Mouse (Mus musculus): ENCODE results near the gene Egfl8.

Egfl8 gene

DNA sequence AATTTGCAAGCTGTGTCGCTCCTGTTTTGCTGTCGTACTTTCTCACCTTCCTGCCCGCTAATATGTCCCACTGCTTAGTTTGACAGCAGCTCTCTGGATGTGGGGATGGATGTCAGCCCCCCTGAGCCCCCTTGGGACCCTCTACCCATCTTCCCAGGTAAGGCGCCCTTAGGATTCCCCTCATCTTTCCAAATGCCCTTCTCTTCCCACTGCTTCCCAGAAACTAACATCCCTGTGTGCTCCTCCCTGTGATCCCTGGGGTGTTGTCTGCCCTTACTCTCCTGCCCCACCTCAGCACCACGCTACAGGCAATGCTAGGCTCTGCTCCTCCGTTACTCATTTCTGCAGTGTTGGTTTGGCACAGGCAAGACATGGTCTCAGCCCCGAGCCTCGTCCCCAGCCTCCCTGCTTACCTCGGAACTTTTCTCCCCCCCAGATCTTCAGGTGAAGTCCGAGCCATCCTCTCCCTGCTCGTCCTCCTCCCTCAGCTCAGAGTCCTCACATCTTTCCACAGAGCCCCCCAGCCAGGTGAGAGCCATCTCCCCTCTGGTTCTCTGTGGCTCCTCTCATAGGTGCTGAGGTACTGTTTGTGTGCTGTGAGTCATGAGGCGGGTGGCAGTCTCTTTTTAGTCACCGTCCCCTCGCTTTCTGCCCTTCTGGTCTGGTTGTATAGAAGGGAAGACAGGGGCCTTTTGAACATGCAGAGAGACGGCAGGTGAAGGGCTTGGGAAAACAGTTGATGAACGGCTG is 32.5 kb upstream of the Egfl8 start:
- no peak for DNase-seq (ENCODE audit: low read depth)

DNA sequence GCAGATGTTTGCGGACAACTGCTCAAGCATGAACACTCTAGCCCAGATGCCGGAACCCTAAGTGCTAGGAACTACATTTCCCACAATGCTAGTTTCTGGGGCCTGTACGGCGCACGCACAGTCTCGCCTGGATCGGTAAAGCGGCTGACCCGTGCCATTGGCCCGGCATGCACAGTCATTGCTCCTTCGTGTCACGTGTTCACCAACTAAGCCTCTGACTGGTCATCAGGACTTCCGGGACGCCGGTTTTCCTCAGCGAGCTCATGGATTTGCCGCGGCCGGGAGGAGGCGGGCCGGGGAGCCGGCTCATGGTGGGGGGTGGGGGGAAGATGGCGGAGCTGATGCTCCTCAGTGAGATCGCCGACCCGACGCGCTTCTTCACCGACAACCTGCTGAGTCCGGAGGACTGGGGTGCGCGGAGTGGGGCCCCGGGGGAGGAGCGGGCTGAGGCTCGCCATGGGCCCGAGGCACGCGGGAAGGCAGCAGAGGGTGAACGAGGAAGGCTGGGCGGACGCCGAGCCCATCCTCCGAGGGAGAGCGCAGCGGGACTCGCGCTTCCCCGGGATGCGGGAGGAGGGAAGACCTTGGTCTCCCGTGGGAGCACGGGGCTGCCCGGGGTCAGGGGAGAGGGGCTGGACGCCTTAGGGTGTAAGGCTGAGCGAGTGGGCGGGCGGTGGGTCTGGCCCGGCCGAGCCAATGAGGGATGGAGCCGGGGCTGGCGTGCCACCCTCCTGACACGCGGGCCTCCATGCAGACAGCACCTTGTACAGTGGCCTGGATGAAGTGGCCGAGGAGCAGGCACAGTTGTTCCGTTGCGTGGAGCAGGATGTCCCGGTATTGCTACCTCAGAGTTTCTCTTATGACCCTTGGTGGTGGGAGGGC is 31.4 kb upstream of the Egfl8 start, which contains the start of gene Atf6b:
TSS of gene Atf6b (plus strand) at position 241 of the 882 bp plus-strand sequence.
- DNase-seq (ENCODE audit: low read depth), result peak; percentile 99

DNA sequence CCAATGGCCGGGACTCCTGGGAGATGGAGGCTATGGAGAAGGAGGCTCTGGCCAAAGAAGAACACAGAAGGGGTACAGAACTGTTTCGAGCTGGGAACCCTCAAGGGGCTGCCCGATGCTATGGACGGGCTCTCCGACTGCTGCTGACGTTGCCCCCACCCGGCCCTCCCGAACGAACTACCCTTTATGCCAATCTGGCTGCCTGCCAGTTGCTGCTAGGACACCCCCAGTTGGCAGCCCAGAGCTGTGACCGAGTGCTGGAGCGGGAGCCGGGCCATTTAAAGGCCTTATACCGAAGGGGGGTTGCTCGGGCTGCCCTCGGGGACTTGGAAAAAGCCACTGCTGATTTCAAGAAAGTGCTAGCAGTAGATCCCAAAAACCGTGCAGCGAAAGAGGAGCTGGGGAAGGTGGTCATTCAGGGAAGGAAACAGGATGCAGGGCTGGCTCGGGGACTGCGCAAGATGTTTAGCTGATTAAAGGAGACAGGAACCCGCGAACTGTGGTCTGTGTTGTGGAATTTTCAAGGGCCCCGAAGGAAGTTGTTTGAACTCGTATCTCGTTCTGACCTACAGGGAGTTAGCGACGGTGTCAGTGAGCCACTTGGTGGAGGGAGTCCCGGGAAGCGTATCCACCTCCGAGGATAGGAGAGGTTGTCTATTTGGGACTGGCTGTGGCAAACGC is 30.2 kb upstream of the Egfl8 start:
- peak; percentile 82 for DNase-seq (ENCODE audit: low read depth)

DNA sequence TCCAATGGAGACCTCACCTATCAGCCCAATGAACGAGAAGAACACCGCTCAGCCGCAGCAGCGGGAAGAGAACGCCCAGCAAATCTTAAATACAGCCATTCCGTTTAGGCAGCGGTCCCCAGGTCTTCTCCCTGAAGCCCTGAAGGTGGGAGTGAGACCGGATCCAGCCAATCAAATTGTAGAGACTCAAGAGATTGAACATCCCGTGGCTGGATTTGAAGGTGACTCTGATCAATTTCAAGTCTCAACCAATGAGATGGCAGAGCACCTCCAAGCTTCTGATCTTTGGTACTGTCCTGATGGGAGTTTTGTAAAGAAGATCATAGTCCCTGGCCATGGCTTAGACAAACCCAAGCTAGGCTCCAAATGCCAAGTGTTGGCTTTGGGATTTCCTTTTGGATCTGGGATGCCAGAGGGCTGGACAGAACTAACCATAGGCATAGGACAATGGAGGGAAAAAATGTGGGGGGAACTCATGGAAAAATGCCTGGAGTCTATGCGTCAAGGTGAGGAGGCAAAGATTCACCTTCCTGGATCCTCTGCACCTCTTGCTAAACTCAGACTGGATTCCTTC is 29.6 kb upstream of the Egfl8 start:
- peak; percentile 91 for DNase-seq (ENCODE audit: low read depth)

DNA sequence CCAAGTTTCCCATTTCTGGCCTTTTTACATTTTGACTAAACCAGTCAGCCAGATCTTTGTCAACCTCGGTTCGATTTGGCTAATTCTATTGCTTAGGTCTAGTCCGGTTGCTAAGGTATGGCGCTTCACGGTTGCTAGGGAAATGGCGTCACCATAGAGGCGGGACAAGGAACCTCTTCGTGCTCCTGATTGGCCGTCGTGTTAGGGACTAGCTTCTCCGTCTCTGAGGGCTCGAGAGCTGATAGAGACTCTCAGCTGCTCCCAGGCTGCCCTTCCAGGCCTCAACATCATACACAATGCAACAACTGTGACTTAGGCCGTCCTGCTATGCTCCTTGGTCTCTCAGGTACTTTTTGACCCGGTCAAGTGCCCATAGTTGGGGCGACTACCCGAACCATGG is 28.8 kb upstream of the Egfl8 start, which contains the start of gene Fkbpl:
TSS of gene Fkbpl (plus strand) at position 157 of the 400 bp plus-strand sequence.
- DNase-seq (ENCODE audit: low read depth), result peak; percentile 99

DNA sequence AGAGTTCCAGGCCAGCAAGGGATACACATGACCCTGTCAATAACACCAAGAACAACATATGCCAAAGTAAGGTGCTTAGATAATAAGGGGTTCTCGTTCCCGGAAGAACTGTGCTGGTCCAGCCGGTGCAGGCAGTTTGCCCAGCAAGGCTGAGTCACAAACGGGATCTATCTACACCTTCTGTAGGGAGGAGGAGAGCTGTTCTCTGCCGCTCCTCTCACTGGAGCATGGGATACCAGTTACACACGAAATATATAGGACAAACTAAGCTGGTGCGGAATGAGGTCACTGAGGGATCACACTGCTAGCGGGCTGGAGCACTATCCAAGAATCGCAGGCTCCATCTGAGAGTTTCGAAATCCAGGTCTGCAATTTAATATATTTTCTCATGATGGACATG is 28.2 kb upstream of the Egfl8 start:
- DNase-seq (ENCODE audit: low read depth), result no peak

DNA sequence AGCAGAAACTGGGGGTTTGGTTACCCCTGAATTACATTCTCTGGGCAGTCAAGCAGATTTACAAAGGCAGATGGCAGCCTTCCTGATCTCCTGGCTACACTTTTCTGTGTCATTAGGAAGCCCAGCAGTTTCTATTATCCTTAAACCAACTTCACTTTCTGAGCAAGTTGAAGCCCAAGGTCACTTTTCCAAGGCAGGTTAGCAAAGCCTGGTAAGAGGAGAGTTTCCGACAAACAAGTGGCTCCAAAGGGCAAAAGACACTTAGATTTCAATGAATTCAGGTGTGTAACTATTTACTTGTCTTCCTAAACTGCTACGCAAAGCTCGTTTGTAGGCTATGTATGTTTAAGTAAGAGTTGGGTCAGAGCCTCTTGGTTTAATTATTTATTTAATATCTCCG is 27.6 kb upstream of the Egfl8 start:
- no peak for DNase-seq (ENCODE audit: low read depth)

DNA sequence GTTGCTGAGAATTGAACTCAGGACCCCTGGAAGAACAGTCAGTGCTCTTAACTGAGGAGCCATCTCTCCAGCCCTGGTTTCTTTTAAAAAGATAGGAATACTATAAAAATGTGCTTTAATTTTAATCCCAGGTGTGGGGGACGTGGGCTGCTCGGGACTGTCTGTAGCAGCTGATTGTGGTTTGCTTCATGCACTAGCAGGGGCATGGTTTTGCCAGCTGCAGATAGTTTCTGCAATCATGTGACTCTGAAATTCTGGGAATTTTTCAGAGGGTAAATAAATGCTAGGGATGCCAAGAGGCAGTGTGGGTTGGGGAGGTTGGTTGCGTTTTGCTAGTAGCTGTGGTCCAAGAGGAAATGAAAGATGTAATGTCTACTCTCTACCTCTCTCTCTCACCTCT is 26.2 kb upstream of the Egfl8 start:
- no peak for DNase-seq (ENCODE audit: low read depth)

DNA sequence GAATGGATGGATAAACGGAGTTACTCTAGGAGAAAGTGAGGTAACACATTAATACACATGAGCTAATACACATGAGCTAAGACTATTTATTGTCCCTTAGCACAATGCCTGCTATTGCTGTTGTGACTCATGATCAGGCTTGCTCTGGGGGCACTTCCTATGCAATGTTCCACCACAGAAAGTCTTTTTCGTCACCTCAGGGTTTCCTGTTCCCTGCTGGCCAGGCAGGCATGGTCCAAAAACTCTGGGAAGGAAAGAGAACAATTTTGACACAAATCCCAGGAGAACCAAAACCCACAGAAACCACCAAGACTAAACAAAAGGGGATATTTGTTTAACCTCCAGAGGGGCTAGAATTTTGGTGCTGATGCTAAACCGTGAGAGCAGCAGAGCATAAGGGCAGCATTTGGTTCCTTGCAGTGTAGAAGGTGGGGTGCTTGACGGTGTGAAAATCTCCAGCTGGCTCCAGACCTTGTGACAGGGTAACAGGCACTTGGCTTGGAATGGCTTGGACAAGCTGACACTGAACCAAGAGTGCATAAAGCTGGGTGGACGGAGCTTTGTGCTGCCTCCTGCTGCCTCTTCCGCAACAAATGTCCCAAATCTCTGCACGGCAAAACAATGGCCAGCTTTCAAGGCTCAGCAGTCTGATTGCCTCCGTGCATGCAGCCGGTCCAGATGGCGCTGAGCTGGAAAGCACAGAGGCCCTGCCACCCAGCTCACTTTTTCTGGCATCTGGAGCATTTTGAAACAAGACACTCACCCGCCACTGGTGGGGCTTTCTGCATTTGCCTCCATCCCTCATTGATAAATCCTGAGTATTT is 25.2 kb upstream of the Egfl8 start:
- DNase-seq (ENCODE audit: low read depth), result peak; percentile 79

DNA sequence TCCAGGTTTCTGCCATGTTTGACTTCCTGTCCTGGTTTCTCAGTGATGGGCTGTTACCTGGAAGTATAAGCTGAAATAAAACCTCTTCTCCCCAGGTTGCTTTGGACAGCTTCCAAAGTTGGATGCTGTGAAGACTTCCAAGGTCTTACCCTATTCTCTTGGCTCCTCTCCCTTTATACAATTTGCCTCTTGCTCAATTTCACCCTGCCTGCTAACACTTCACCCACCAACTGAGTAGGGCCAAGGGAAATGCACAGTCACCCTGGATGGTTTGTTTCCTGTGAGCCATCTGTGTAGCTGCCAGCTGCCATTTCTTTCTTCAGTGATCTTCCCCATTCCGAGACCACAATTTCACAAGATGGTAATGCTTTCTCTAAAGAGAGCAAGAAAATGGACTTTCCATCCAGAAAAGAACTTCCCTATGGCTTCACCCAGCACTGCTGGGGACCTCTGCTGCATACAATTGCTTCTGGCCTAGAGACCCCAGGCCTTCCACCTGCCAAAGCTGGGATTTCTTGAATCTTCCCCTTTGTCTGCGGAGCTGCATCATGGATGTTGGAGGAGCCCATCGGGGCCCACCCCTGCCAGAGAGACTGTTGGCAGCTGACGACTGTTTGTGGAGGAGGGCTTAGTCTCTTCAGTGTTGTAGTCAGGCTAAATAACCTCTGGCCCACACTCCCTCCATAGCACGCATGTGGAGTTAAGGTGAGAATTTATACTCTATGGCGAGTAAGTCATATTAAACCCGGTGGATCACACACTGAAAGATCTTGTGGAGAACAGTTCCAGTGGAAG is 23.9 kb upstream of the Egfl8 start:
- DNase-seq (ENCODE audit: low read depth), result peak; percentile 90

DNA sequence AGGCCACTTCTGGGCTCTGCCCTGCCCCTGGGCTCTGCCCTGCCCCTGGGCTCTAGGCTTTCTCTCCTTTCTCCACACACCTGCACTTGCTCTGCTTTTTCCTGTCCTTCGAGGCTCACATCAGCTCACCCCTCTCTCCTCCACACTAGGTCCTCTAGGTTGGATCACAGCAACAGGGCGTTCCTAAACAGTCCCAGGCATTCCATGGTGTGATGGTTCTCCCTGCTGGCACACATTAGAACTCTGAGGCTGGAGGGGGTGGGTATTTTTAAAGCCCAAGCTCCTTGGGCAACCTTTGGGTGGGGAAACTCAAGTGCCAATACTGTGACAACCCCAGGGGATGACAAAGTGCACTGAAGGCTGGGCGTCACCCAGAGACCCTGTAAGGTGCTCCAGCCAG is 21.7 kb upstream of the Egfl8 start:
- no peak for DNase-seq (ENCODE audit: low read depth)

DNA sequence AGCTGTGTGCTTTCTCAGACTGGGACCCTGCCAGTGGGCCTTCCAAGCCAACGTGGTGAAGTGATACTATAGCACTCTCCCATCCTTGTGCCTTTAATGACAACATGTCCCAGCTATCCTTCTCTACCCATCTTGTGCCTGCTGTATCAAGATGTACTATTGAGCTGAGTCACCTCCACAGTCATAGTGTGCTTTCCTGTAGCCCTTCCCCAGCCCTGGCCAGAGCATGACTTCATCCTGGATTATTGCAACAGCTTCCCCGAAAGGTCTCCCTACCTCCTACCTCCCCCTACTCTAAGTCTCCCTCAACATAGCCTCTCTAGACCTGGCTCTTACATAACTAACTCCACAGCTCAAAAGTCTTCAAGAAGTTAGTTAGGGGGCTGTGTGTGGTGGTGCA is 19.9 kb upstream of the Egfl8 start:
- peak; percentile 84 for DNase-seq (ENCODE audit: low read depth)

DNA sequence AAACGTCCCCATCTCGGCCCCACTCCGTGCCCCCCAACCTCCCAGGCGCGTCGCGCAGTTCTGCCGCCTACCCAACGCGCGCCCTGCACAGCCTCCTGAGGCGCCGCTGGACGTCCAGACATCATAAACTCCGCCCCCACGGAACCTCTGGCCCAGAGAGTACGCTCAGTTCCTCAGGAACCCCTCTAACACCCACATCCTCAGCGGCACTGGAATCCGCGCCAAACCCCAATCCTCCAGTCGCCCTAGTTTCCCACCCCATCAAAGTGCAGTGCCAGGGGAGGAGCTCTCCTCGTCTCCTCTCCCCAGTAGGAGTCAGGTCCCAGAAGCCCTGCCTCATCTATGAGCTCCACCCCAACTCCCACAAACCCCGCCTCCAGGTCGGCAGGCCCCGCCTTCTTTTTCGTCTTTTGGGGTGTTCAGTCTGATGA is 16.5 kb upstream of the Egfl8 start:
- peak; percentile 30 for DNase-seq (ENCODE audit: low read depth)

DNA sequence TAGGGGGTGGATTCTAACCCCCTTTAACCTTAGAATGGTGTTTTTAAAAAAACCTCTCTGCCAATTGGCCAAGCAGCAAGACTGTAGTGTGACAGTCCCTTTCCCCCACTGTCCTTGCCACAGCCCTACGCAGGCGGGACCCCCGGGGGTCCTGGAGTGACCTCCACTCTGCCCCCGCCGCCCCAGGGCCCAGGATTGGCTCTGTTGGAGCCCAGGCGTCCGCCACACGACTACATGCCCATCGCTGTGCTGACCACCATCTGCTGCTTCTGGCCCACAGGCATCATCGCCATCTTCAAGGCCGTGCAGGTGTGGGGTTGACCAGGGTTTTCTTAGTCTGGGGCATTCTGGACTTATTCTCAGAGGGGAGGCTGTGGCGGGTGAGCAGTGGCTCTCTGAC is 15.9 kb upstream of the Egfl8 start:
- no peak for DNase-seq (ENCODE audit: low read depth)

DNA sequence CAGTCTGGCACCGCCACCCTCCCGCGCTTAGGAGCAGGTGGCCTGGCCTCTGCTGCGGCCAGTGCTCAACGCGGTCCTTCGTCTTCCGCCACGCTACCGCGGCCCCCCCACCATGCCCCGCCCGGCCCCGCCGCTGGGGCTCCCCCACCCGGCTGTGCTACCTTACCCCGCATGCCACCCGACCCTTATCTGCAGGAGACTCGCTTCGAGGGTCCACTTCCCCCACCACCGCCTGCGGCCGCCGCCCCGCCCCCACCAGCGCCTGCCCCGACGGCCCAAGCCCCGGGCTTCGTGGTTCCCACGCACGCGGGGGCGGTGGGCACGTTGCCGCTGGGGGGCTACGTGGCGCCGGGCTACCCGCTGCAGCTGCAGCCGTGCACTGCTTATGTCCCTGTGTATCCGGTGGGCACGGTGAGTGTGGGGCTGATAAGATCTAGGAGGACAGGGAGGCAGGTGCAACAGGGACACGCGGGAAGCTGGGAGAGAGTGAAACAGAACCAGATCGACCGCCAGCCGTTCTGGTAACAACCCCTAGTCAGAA is 15.1 kb upstream of the Egfl8 start:
- no peak for DNase-seq (ENCODE audit: low read depth)

DNA sequence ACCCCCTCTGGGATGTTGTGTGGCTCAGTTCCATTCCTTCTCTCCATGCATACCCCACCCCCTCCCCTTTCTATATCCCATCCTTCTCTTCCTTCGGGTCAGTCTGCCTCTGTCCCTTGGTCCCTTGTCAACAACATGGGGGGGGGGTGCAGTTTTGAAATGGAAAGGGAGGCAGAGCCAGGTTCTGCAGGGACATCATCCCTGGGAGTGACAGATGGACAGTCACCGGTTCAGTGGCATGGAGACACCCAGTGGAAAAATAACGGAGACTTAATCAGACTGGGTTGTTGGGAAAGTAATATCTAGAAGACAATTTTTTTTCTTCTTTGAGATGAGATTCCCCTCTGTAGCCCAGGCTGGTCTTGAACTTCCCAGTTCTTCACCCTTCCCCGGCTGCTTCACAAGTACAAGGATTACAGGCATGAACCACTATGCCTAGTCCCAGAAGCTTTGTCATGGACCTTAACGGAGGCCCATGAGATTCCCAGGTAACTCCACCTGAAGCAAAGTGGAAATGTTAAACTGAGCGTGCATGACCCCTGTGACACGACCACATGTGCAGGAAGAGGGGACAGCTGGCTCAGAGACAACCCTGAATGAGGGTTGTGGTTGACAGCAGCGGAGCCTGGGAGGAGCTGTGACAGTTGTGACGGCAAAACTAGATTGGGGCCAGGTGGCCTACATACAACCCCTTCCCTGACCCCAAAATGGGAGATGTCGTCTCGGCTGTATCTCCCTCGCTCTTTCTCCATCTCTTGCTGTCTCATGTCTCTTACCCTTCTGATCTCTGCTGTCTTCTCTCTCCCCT is 14.2 kb upstream of the Egfl8 start:
- DNase-seq (ENCODE audit: low read depth), result peak; percentile 21

DNA sequence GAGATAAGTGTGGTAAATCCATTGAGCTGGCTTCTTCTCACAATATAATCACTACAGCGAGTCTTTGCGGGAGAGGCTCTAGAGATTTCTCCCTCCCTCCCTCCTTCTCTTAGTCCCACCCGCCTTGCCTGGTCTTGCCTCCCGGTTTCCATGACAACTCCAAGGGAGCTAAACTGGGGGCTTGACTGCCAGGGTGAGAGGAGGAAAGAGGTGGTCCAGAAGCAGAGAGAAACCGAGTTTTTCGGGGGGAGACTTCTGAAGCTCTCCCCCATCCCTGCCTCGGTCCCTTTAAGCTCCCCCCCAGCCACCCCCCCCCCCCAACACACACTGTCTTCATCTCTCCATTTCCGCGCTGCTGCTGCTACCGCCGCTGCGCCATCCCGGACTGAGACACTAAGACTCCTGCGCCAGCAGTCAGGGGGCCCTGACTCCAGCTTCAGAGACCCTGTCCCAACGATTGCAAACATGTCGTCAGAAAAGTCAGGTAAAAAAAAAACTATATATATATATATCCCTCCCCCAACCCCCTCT is 13.5 kb upstream of the Egfl8 start, which contains the start of gene Prrt1:
TSS of gene Prrt1 (plus strand) at position 313 of the 531 bp plus-strand sequence.
- DNase-seq (ENCODE audit: low read depth), result no peak

DNA sequence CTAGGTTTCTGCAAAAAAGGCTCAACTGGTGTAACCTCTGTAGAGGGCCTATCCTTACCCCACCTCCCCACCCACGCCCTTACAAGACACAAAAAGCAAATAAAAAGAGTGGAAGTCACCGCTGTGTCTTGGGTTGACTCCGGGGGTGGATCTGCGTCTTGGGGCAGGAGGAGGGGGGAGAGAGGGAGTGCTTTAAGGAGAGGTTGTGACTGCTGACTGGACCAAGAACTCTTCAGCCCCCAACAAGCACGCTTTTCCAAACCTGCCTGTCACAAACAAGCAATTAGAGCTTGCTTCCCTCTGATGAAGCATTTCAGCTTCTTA is 12.8 kb upstream of the Egfl8 start:
- peak; percentile 51 for DNase-seq (ENCODE audit: low read depth)

Data from 416B (cell line).